Mouse (Mus musculus) neural tube, embryonic 14.5 days (tissue): ENCODE data around the gene Fbxl14. TPM values are rescaled to one million over a fixed set of nuclear protein-coding genes. Genes with fewer than 3 reads are reported as not detected.
A peak's percentile ranks its signal among the peaks of the same experiment; 100 is the strongest.

Experiments
- ATAC-seq: fragments of 200-750 bp; cut with Nextera tagmentation; 2 replicates; pipeline ENCODE4 v1.8.0; 2017; ENCODE audit warnings: low read depth, mild to moderate bottlenecking, moderate TSS enrichment, moderate library complexity
- H3K27ac ChIP-seq: fragments of 300-500 bp; sonication (generic); 2 replicates; pipeline ENCODE4 v1.5.1; 2014; ENCODE audit warnings: low read depth, mild to moderate bottlenecking, control low read depth, low read length, moderate library complexity, mixed read lengths
- H3K27me3 ChIP-seq: fragments of 300-500 bp; sonication (generic); 2 replicates; pipeline ENCODE4 v1.6.1; 2014; ENCODE audit warnings: low read length; ENCODE audit not compliant: control insufficient read depth, insufficient read depth
- H3K36me3 ChIP-seq: fragments of 300-500 bp; sonication (generic); 2 replicates; pipeline ENCODE4 v1.6.1; 2014; ENCODE audit warnings: low read length, mixed read lengths; ENCODE audit not compliant: control insufficient read depth, insufficient read depth
- H3K4me1 ChIP-seq: fragments of 300-500 bp; sonication (generic); 2 replicates; pipeline ENCODE4 v1.6.1; 2014; ENCODE audit warnings: low read length; ENCODE audit not compliant: control insufficient read depth, insufficient read depth
- H3K4me2 ChIP-seq: fragments of 300-500 bp; sonication (generic); 2 replicates; pipeline ENCODE4 v1.6.1; 2014; ENCODE audit warnings: mild to moderate bottlenecking, low read depth, low read length, control low read depth
- H3K4me3 ChIP-seq: fragments of 300-500 bp; sonication (generic); 2 replicates; pipeline ENCODE4 v1.5.1; 2014; ENCODE audit warnings: low read depth, low read length, control low read depth, mixed read lengths
- H3K9ac ChIP-seq: fragments of 300-500 bp; sonication (generic); replicated peaks from 2 replicates; pipeline ENCODE4 v1.6.1; 2014; ENCODE audit warnings: low read depth, mild to moderate bottlenecking, control low read depth, low read length, mixed read lengths
- H3K9me3 ChIP-seq: fragments of 300-500 bp; sonication (generic); 2 replicates; pipeline ENCODE4 v1.6.1; 2016; ENCODE audit warnings: low read length; ENCODE audit not compliant: control insufficient read depth
- WGBS: fragments of 180-500 bp; shearing (Covaris S2); extraction: QIAGEN DNeasy Blood & Tissue Kit; methylation state at CpG from one replicate; pipeline ENCODE4 v1.1.7; 2014; 5-methylcytosine and 5-hydroxymethylcytosine counted together
- polyA plus RNA-seq: library from polyadenylated mRNA; unstranded; fragments of >200 nt; fragmentation: Nextera tagmentation; extraction: Ambion mirVana; gene quantifications from 2 replicates; pipeline ENCODE4 v1.2.1, GENCODE M21; 2014

Fbxl14 gene
- polyA plus RNA-seq, 1 experiment from 2014 or later, result 3.8 TPM

GRCm38 (mm10) chr6:119448321-119449059 lies 31.0 kb upstream of the Fbxl14 start:
- ATAC-seq, result no peak
- Histone ChIP-seq H3K4me3 (peak overlapping the region; percentile 14; the same call in 1 of the 2 replicates), H3K36me3 (no peaks in the 10 kb centered on the region), H3K4me2 (peak overlapping the region; percentile 49), H3K9me3 (no peaks in the 10 kb centered on the region), H3K27me3 (no peaks in the 10 kb centered on the region), H3K27ac (no peak overlapping the region), H3K9ac (0 out of 2 replicates have a peak overlapping the region, but pooled peaks have one; percentile 12), H3K4me1 (peaks cover 8% of the 10 kb centered on the region; the same call in 1 of the 2 replicates)
- 7% methylated on average over 18 of the region's 18 CpGs for WGBS

DNA sequence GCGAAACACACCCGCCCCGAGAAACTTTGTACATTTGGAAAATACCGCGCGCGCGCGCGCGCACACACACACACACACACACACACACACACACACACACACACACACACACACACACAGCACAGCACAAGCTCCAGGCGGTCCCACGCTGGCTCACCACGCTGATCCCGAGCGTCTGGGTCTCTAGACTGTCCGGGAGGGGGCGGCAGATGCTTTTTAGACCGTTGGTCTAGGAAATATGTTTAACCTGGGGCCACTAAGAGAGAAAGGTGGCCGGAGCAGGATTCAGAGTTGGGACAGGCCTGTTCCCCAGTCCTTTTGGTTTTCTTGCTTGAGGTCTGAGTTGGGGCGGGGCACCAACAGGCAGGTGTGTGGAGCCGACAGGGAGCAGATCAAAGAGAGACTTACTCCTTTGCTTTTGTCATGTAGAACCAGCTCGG lies 30.4 kb upstream of the Fbxl14 start:
- peaks cover 8% of the 10 kb centered on the region; the same call in 1 of the 2 replicates for H3K4me1 ChIP-seq
- no peaks in the 10 kb centered on the region for H3K27me3 ChIP-seq
- no peaks in the 10 kb centered on the region for H3K36me3 ChIP-seq
- no peaks in the 10 kb centered on the region for H3K9me3 ChIP-seq
- ATAC-seq, result no peak
- no peak overlapping the region for H3K9ac ChIP-seq
- H3K27ac ChIP-seq, result no peak overlapping the region
- 4% methylated on average over 18 of the region's 23 CpGs for WGBS
- H3K4me2 ChIP-seq, result peak overlapping the region; percentile 49
- H3K4me3 ChIP-seq, result peak overlapping the region; percentile 14; the same call in 1 of the 2 replicates

DNA sequence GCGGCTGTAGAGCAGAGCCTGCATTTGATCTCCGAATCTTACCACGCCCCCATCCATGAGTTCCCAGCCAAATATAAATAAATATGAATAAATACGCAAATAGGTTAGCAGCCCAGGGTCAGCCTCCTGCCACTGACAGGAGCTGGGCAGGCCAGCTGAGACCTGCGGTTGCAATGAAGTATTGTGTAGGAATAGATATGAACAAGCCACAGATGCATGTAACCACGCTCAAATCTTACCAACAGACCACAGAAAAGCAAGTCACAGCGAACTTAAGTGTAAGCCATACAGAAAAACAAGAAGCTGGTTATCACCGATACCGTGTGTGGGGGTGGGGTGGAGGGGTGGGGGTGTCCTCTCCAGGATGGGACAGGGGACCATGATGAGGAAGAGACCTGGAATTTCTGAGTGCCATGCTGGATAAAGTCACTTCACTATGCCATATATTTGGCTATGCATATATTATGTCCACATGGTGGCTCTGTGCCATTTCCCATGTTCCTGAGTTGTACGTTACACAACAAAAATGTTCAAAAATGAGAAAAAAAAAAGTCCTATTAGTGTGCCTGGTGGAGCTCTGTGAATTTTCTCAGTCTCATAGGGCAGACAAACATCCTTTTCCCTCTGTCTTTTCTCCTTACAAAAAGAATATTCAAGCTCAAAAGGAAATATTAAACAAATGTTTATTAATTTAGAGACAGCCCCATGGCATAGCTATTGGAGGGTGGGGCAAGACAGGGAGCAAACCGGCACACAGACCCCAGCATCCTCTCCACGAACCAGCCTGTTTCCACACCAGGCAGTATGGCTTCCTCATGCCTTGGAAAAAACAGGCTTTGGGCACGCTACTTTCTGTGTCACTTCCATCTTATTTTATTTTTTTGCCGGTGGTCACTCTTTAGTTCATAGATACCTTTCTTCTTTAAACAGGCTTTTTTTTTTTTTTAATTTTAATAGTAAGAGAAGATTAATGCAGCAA lies 28.2 kb upstream of the Fbxl14 start:
- peak overlapping the region; percentile 95 for H3K27ac ChIP-seq
- no peak overlapping the region; the same call in 1 of the 2 replicates for H3K4me3 ChIP-seq
- no peaks in the 10 kb centered on the region for H3K27me3 ChIP-seq
- ATAC-seq, result 0 out of 2 replicates have a peak, but pooled peaks have one; percentile 39
- no peaks in the 10 kb centered on the region for H3K36me3 ChIP-seq
- H3K4me2 ChIP-seq, result peak overlapping the region; percentile 69
- peaks cover 8% of the 10 kb centered on the region; the same call in 1 of the 2 replicates for H3K4me1 ChIP-seq
- 32% methylated on average over 14 of the region's 14 CpGs for WGBS
- no peak overlapping the region for H3K9ac ChIP-seq
- H3K9me3 ChIP-seq, result no peaks in the 10 kb centered on the region

DNA sequence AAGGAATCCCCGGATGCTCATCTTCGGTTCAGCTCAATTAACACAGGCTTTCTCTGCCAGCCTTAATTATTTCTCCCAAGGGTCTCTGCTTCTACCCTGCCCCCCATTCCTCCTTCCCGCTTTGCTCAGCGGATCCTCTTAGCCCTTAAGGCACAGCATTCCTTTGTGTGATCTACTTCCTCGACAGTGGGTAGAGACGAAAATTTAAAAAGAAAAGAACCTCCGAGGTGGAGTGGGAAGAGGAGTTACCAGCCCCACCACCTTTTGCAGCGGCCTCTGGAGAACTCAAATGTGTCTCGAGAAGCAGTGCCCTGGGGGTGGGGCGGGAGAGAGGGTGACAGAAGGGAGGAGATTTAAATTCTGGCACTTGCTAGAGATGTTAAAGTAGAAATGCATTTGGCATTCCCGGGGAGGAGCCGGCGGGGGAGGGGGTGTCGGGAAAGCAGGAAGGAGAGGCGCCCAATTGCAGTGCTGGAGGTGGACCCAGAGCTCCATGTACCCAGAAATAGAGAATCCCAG lies 27.4 kb upstream of the Fbxl14 start:
- peak; percentile 79 for ATAC-seq
- Histone ChIP-seq H3K36me3 (no peaks in the 10 kb centered on the region), H3K4me2 (peak overlapping the region; percentile 69), H3K27ac (peak overlapping the region; percentile 95), H3K4me1 (peaks cover 8% of the 10 kb centered on the region; the same call in 1 of the 2 replicates), H3K9ac (peak overlapping the region; percentile 57), H3K4me3 (peak overlapping the region; percentile 30), H3K9me3 (no peaks in the 10 kb centered on the region), H3K27me3 (no peaks in the 10 kb centered on the region)
- under 1% methylated on average over 15 of the region's 15 CpGs for WGBS

DNA sequence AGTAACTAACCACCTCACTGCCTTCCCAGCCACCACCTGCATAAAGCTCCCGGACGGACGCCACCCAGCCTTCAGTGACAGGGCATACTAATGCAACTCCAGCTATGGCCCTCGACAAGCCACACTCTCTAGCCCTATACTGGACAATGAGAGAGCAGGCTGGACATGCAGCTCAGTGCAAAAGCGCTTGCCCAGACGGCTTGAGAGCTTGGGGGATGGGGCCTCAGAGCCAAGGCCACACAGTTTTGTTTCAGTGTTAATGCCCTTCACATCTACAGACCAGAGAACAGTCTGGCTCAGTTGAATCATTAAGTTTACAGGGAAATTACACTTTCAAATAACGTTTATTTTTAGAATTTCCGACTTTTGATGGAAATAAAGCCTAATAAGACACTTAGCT lies 21.3 kb upstream of the Fbxl14 start:
- no peaks in the 10 kb centered on the region for H3K9me3 ChIP-seq
- no peaks in the 10 kb centered on the region for H3K36me3 ChIP-seq
- no peak overlapping the region for H3K4me2 ChIP-seq
- no peak for ATAC-seq
- no peak overlapping the region for H3K9ac ChIP-seq
- H3K27me3 ChIP-seq, result no peaks in the 10 kb centered on the region
- H3K4me3 ChIP-seq, result no peak overlapping the region
- H3K4me1 ChIP-seq, result no peaks in the 10 kb centered on the region
- no peak overlapping the region for H3K27ac ChIP-seq
- 63% methylated on average over 8 of the region's 8 CpGs for WGBS

GRCm38 (mm10) chr6:119459041-119459440 lies 20.4 kb upstream of the Fbxl14 start:
- whole genome bisulfite sequencing, result 86% methylated on average over 4 of the region's 4 CpGs
- H3K4me2 ChIP-seq, result no peak overlapping the region
- H3K27me3 ChIP-seq, result no peaks in the 10 kb centered on the region
- no peak overlapping the region for H3K4me3 ChIP-seq
- no peak overlapping the region for H3K9ac ChIP-seq
- no peaks in the 10 kb centered on the region for H3K4me1 ChIP-seq
- no peaks in the 10 kb centered on the region for H3K36me3 ChIP-seq
- no peak overlapping the region for H3K27ac ChIP-seq
- no peaks in the 10 kb centered on the region for H3K9me3 ChIP-seq
- no peak for ATAC-seq

DNA sequence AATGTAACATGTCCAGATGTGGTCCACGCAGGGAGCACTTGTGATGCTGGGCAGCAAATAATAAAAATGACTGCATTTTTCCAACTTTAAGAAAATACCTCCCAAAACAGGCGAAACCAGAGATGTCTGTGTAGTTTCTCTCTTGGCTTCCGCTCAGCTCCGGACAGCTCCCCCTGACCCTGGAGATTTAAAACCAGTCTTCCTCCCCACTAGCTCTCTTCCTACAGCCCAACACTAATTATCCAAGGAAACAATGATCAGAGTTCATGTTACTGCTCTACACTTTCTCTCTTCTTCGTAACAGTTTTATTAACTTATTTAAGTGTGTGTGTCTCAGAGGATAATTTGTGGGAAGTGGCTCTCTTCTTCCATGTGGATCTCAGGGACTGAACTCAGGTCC lies 19.1 kb upstream of the Fbxl14 start:
- H3K36me3 ChIP-seq, result no peaks in the 10 kb centered on the region
- no peak overlapping the region for H3K4me2 ChIP-seq
- 75% methylated on average over 5 of the region's 5 CpGs for WGBS
- no peaks in the 10 kb centered on the region for H3K27me3 ChIP-seq
- H3K9me3 ChIP-seq, result no peaks in the 10 kb centered on the region
- H3K4me1 ChIP-seq, result no peaks in the 10 kb centered on the region
- no peak overlapping the region for H3K9ac ChIP-seq
- no peak for ATAC-seq
- H3K4me3 ChIP-seq, result no peak overlapping the region
- H3K27ac ChIP-seq, result no peak overlapping the region

DNA sequence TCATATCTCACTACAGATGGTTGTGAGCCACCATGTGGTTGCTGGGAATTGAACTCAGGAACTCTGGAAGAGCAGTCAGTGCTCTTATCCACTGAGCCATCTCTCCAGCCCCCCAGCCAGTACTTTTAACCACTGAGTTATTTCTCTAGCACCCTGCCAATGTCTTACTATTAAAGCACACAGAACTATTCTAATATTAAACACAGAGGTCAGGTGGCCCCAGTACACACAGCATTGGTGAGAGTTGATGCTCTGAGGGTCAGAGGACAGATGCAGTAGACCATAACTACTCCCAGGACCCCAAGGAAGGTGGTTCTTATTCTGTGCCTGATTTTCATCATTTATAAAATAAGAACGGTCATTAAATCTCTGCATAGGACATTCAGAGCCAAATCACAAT lies 13.3 kb upstream of the Fbxl14 start:
- no peaks in the 10 kb centered on the region for H3K4me1 ChIP-seq
- H3K9me3 ChIP-seq, result no peaks in the 10 kb centered on the region
- no peak overlapping the region for H3K4me3 ChIP-seq
- no peaks in the 10 kb centered on the region for H3K36me3 ChIP-seq
- no peaks in the 10 kb centered on the region for H3K27me3 ChIP-seq
- no peak overlapping the region for H3K4me2 ChIP-seq
- no peak for ATAC-seq
- H3K9ac ChIP-seq, result no peak overlapping the region
- H3K27ac ChIP-seq, result no peak overlapping the region
- 94% methylated on average over 1 of the region's 1 CpGs for WGBS
